Mouse (Mus musculus): ENCODE measurements at regions not wholly inside any gene's neighbourhood (a gene's known extent, or its start where the extent isn't known, plus 50 kb on each side); places are given as distances from the start of the nearest gene placed in this dataset.

GRCm38 (mm10) chr7:37358492-37358891, 414.9 kb downstream of the Zfp536 start:
- TF ChIP-seq CTCF (IDR thresholded peaks at IDR 0.05; ENCODE audit: borderline replicate concordance, insufficient read depth, low read depth, low read length) (0 out of 2 replicates have a peak, but pooled peaks have one; percentile 14), POLR2A (IDR thresholded peaks at IDR 0.05; ENCODE audit: borderline replicate concordance, insufficient read depth, low read length) (no peak)

Data from cerebellum, adult 2 months (tissue).